Mouse (Mus musculus) hindbrain, embryonic 16.5 days (tissue): ENCODE results near the gene Rbpj. TPM values are rescaled to one million over a fixed set of nuclear protein-coding genes. Genes with fewer than 3 reads are reported as not detected.

Experiments used
- ATAC-seq: fragments of 200-750 bp; cut with Nextera tagmentation; 2 replicates; pipeline ENCODE4 v1.8.0; 2017; ENCODE audit warnings: moderate TSS enrichment, moderate library complexity
- H3K27ac ChIP-seq: fragments of 300-500 bp; sonication (generic); 2 replicates; pipeline ENCODE4 v1.5.1; 2014; ENCODE audit warnings: low read depth, mild to moderate bottlenecking, control low read depth, low read length, moderate library complexity
- H3K27me3 ChIP-seq: fragments of 300-500 bp; sonication (generic); replicated peaks from 2 replicates; pipeline ENCODE4 v1.6.1; 2014; ENCODE audit warnings: low read length; ENCODE audit not compliant: control insufficient read depth, insufficient read depth
- H3K36me3 ChIP-seq: fragments of 300-500 bp; sonication (generic); 2 replicates; pipeline ENCODE4 v1.6.1; 2014; ENCODE audit warnings: mild to moderate bottlenecking, low read length, moderate library complexity, mixed read lengths; ENCODE audit not compliant: control insufficient read depth, insufficient read depth
- H3K4me1 ChIP-seq: fragments of 300-500 bp; sonication (generic); 2 replicates; pipeline ENCODE4 v1.6.1; 2014; ENCODE audit warnings: low read depth, low read length; ENCODE audit not compliant: control insufficient read depth, insufficient read depth
- H3K4me2 ChIP-seq: fragments of 300-500 bp; sonication (generic); 2 replicates; pipeline ENCODE4 v1.6.1; 2014; ENCODE audit warnings: mild to moderate bottlenecking, low read length, control low read depth, moderate library complexity
- H3K4me3 ChIP-seq: fragments of 300-500 bp; sonication (generic); 2 replicates; pipeline ENCODE4 v1.5.1; 2014; ENCODE audit warnings: mild to moderate bottlenecking, low read length, control low read depth, moderate library complexity
- H3K9ac ChIP-seq: fragments of 300-500 bp; sonication (generic); 2 replicates; pipeline ENCODE4 v1.6.1; 2014; ENCODE audit warnings: low read depth, mild to moderate bottlenecking, control low read depth, low read length, moderate library complexity
- H3K9me3 ChIP-seq: fragments of 300-500 bp; sonication (generic); 2 replicates; pipeline ENCODE4 v1.6.1; 2014; ENCODE audit warnings: mild to moderate bottlenecking, low read length, moderate library complexity; ENCODE audit not compliant: control insufficient read depth
- WGBS: fragments of 180-500 bp; shearing (Covaris S2); extraction: QIAGEN DNeasy Blood & Tissue Kit; methylation state at CpG from one replicate; pipeline ENCODE4 v1.1.7; 2014; 5-methylcytosine and 5-hydroxymethylcytosine counted together
- polyA plus RNA-seq: library from polyadenylated mRNA; unstranded; fragments of >200 nt; fragmentation: Nextera tagmentation; extraction: Ambion mirVana; gene quantifications from 2 replicates; pipeline ENCODE4 v1.2.1, GENCODE M21; 2015

Rbpj gene
- polyA plus RNA-seq, 1 experiment from 2014 or later: 19.8 TPM

DNA sequence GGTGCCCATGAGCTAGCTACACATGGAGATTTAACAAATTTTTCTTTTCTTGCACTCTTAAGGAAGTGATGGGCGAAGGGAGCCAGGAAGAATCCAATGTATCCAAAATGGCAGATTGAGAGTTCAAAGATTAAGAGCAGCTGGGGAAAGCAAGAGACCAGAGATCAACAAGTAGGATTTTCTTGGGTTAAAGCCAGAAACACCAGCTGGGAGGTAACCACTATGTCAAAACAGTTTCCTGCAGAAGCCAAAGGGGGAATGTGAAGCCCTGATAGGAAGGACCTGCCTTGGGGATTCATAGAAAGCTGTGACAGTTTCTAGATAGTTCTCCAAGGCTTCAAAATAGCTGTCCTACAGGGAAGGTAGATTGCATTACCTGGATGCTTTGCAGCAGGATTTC, 63.9 kb downstream of the Rbpj start:
- H3K4me2 ChIP-seq: no peak overlapping the region
- no peak overlapping the region for H3K9ac ChIP-seq
- ATAC-seq: no peak
- H3K36me3 ChIP-seq: no peaks in the 10 kb centered on the region
- H3K9me3 ChIP-seq: no peaks in the 10 kb centered on the region
- H3K4me1 ChIP-seq: peaks cover 8% of the 10 kb centered on the region
- H3K4me3 ChIP-seq: no peak overlapping the region
- 83% methylated on average over 1 of the region's 1 CpGs for WGBS
- H3K27me3 ChIP-seq: no peaks in the 10 kb centered on the region
- no peak overlapping the region for H3K27ac ChIP-seq

DNA sequence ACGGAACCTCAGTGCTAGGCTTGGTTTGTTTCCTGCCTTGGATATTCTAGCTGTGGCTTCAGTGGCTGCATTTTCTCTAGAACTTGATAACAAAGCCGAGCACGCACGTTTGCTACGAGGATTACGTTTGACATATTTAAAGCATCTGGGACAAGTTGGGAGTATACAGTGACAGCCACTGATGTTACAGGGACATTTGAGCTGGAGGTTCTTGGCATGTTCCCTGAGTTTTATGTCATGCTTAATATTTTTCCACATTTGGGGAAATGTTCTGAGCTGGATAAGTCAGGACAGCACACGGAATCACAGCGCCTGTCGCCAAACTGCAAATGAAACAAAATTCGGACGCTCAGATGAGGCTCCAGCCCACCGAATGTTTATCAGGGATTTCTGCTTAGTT, 69.1 kb downstream of the Rbpj start:
- H3K9me3 ChIP-seq: no peaks in the 10 kb centered on the region
- WGBS: 83% methylated on average over 12 of the region's 12 CpGs
- no peak for ATAC-seq
- no peaks in the 10 kb centered on the region for H3K36me3 ChIP-seq
- H3K27me3 ChIP-seq: no peaks in the 10 kb centered on the region
- no peaks in the 10 kb centered on the region for H3K4me1 ChIP-seq
- no peak overlapping the region for H3K4me3 ChIP-seq
- H3K4me2 ChIP-seq: no peak overlapping the region
- no peak overlapping the region for H3K9ac ChIP-seq
- no peak overlapping the region for H3K27ac ChIP-seq

DNA sequence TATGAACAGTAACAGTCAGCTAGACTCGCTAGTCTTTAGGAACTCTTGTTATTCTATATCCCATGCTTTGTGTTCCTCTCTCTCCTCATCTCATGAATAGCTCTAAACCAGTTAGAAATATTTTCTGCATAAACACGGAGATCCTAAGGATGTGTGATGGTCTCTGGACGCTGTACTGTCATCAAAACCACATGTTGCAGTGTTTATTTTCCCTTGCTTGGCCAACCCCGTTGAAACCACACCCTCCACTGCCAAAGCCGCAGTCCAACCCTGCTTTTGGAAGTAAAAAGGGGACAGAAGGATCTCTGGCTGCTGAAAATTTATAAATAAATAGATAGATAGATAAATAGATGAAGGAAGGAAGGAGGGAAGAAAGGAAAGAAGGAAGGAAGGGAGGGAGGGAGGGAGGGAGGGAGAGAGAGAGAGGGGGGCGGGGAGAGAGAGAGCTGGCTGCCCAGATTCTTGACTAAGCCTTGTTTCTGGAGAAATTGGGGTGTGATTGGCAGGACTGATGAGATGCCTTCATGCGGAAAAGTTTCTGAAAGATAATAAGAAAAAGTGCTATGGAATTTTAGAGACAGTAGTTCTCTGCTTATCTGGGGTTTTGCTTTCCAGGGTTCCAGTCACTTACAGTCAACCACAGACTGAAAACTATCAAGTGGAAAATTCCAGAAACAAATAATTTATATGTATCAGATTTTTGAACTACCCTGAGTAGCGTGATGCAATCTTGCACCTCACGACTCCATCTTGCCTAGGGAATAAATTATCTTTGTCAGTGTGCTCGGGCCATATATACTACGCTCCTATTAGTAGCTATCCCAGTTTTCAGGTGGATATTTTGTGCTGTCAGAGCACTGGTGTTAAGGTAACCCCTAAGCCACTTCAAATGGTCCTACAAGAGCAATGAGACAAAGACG, 70.9 kb downstream of the Rbpj start:
- 81% methylated on average over 12 of the region's 12 CpGs for WGBS
- Histone ChIP-seq H3K27me3 (no peaks in the 10 kb centered on the region), H3K36me3 (no peaks in the 10 kb centered on the region), H3K27ac (no peak overlapping the region), H3K9ac (no peak overlapping the region), H3K4me1 (no peaks in the 10 kb centered on the region), H3K4me2 (no peak overlapping the region), H3K9me3 (no peaks in the 10 kb centered on the region), H3K4me3 (no peak overlapping the region)
- ATAC-seq: no peak

DNA sequence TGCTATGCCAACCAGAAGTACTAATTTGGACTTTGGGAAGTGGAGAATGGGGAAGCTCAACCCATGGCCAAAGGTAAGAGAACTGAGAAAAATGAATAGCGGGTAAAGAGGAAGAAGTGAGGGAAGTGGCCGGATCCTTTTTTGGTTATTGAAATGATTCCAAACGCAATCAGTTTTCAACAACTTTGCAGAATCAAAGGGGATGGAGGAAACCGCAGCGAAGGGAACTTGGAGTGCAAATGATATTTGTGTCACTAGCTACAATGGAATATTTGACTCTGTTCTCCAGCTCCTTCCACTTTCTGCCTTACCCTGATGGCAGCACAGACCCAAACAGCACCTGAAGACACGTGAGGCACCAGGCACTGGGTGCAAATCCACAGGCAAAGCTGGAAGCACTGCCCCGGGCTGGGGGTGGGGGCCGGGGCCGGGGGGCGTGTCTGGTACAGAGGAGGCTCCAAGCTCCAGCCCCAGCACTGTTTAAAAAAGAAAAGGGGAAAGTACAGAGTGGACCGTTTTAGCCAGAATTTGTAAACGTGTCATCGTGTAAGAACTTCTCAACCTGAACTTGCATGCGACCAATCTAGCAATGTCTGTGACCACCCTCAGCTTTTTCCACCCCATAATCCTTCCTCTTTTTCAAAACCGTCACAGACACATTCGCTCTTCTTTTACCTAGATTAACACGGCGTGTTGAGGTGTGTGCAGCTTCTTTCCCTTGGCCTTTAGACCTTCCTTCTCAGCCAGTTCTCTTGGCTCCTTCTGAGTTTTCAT, 74.1 kb downstream of the Rbpj start:
- no peak overlapping the region for H3K4me3 ChIP-seq
- no peak overlapping the region for H3K4me2 ChIP-seq
- 82% methylated on average over 18 of the region's 18 CpGs for WGBS
- no peak for ATAC-seq
- H3K9ac ChIP-seq: no peak overlapping the region
- no peaks in the 10 kb centered on the region for H3K9me3 ChIP-seq
- H3K27me3 ChIP-seq: no peaks in the 10 kb centered on the region
- no peaks in the 10 kb centered on the region for H3K36me3 ChIP-seq
- no peak overlapping the region for H3K27ac ChIP-seq
- no peaks in the 10 kb centered on the region for H3K4me1 ChIP-seq

DNA sequence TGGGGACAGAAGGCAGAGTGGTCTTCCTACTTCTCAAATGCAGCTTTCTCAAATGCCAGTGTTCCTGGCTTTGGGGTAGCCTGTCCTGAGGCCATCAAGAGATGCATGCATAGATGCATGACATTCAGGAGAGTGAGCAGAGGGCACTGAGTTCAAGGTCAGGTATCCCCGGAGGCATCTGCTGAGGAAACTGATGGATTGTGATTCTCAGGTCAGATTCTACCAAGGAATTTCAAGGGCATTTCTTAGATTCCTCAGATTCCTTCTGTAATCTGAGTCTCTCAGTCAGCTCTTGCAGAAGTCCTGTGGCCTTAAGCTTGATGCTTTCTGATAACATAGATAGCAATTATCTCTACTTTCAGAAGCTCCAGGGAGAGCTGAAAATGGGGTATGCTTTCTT, 76.1 kb downstream of the Rbpj start:
- no peak for ATAC-seq
- H3K27ac ChIP-seq: no peak overlapping the region
- H3K4me1 ChIP-seq: no peaks in the 10 kb centered on the region
- no peak overlapping the region for H3K4me2 ChIP-seq
- no peak overlapping the region for H3K4me3 ChIP-seq
- H3K9me3 ChIP-seq: no peaks in the 10 kb centered on the region
- no peaks in the 10 kb centered on the region for H3K36me3 ChIP-seq
- WGBS: 71% methylated on average over 1 of the region's 1 CpGs
- no peak overlapping the region for H3K9ac ChIP-seq
- H3K27me3 ChIP-seq: no peaks in the 10 kb centered on the region

GRCm38 (mm10) chr5:53543399-53543798, 77.4 kb downstream of the Rbpj start:
- H3K4me1 ChIP-seq: no peaks in the 10 kb centered on the region
- 87% methylated on average over 4 of the region's 4 CpGs for WGBS
- no peak overlapping the region for H3K9ac ChIP-seq
- H3K36me3 ChIP-seq: no peaks in the 10 kb centered on the region
- H3K4me3 ChIP-seq: no peak overlapping the region
- no peak overlapping the region for H3K4me2 ChIP-seq
- ATAC-seq: no peak
- no peak overlapping the region for H3K27ac ChIP-seq
- no peaks in the 10 kb centered on the region for H3K9me3 ChIP-seq
- H3K27me3 ChIP-seq: no peaks in the 10 kb centered on the region

DNA sequence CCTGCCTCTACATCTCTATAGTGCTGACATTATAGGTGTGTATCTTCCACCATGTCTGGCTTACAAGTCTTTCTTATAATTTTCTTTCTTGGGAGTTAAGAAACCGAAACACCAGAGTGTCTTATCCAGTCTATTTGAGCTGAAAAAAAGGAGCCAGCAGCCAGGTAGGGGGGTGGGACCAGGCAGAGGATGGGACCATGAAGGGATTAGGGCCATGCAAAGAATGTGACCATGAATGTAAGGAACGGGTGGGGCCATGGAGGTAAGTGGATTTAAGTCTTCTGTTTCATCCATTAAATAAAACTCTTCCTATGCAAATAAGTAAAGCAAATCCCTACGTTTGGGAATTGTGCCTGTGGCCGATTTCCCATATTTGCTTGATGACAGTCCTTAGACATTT, 78.0 kb downstream of the Rbpj start:
- H3K9me3 ChIP-seq: no peaks in the 10 kb centered on the region
- no peak overlapping the region for H3K4me2 ChIP-seq
- no peak for ATAC-seq
- H3K9ac ChIP-seq: no peak overlapping the region
- 85% methylated on average over 4 of the region's 4 CpGs for WGBS
- H3K27me3 ChIP-seq: no peaks in the 10 kb centered on the region
- H3K27ac ChIP-seq: no peak overlapping the region
- H3K4me1 ChIP-seq: no peaks in the 10 kb centered on the region
- no peaks in the 10 kb centered on the region for H3K36me3 ChIP-seq
- no peak overlapping the region for H3K4me3 ChIP-seq

- Histone ChIP-seq H3K27ac (no peak overlapping the region), H3K4me3 (no peak overlapping the region), H3K4me1 (no peaks in the 10 kb centered on the region), H3K4me2 (no peak overlapping the region), H3K9ac (no peak overlapping the region), H3K36me3 (no peaks in the 10 kb centered on the region), H3K9me3 (no peaks in the 10 kb centered on the region), H3K27me3 (no peaks in the 10 kb centered on the region)
- ATAC-seq: no peak
- 89% methylated on average over 6 of the region's 6 CpGs for WGBS
Measured at GRCm38 (mm10) chr5:53546440-53546839, 80.5 kb downstream of the Rbpj start.

DNA sequence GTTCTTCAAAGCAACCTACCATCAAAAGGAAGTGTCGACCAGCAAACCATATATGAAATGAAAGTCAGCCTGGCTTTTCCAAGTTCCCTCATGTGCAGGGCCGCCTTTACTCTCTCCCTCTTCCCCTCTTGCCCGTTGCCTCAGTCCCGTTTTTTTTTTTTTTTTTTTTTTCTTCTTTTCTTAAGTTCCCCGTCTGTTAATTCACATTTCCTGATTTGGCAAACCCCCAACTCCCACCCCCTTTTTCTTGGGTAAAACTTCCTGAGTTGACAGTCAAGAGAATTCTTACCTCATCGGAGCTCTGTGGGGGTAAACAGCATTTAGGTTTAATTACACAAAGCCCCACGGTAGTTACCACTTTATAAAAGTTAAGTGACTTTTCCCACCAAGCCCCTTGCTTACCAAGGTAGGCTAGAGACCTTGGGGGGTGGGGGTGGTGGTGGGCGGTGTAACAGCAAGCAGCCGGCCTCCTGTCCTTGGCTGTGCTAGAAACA, 81.1 kb downstream of the Rbpj start:
- Histone ChIP-seq H3K27me3 (no peaks in the 10 kb centered on the region), H3K9ac (no peak overlapping the region), H3K27ac (no peak overlapping the region), H3K4me2 (no peak overlapping the region), H3K4me1 (no peaks in the 10 kb centered on the region), H3K4me3 (no peak overlapping the region), H3K9me3 (no peaks in the 10 kb centered on the region), H3K36me3 (no peaks in the 10 kb centered on the region)
- no peak for ATAC-seq
- WGBS: 70% methylated on average over 9 of the region's 9 CpGs
